Mouse (Mus musculus): Measurements from ENCODE around the gene Olfr109.

Olfr109 gene

DNA sequence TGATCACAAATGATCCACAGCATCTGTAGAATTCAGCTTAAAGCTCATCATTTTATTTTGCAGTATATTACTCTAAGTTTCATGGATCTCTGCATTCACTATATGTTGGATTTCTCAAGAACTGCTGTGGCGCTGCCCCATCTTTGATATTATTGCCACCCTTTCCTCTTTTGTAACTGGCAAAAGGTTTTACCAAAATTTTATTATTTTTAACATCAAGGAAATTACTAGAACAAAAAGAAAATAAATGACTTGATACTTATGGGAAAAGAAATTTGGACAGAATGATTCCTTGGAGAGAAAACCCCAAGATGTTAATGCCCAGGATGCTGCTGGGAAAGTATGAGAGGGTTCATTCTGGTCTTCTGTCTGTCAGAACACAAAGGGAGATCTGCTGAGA, at the start of gene Olfr109:
Gene Olfr109 (plus strand): TSS at position 301 of the 400 bp plus-strand sequence.
- no peak for DNase-seq (ENCODE audit: inconsistent ontology term)

DNA sequence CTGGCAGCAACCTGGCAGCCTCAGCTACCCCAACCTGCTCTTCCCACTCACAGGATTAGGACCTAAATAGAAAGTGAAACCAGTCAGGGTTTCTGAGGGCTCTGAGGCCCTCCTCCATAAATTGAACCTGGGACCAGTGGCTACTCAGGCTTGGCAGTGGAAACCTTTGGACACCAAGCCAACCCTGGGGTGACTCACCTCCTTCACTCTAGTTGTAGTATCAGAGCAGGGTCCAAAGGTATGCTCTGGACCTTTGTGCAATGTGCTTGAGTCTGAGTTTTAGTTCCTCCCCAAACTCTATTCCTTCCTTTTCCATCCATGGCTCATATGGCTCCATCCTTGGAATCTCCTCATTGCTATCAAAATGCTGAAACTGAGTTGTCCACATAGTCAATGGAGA, 45.3 kb upstream of the Olfr109 start:
- no peak for DNase-seq (ENCODE audit: inconsistent ontology term)

DNA sequence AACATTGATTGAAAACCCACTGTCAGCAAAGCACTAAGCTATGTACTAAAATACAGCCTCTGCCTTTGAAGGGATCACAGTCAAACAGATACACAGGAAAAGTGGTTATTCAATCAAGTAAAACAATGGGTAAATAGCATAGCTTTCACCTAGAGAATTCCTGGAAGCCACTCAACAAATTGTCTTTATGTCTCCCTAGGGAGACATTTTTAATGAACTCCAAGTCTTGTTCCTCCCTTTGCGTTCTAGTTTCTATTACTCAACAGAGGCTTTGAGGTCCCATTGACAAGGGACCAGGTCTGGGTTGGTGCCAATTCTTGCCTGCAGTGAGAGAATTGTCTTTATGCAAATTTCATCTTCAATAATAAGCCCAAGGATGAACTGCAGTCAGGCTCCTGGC, 13.5 kb upstream of the Olfr109 start, which contains the start of gene Olfr108:
Gene Olfr108 (plus strand): TSS at position 301 of the 400 bp plus-strand sequence.
- DNase-seq (ENCODE audit: inconsistent ontology term): no peak

DNA sequence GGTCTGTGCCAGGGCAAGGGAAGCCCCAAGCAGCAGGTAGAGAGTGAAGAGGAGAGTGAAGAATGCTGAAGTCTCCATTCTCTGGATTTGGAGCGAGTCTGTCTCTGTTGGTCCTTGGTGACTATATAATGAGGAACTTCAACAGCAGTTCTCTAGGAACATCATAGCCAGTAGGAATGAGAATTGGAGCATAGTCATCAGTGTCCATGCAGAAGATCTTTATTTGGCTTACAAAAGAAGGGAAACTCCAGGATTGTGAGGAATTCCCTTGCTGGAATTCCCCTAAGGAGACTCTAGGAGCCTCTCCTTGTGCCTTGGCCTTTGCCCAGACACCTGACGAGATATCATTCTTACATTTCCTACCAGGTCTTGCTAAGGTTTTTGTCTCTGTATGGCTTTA, 24.7 kb downstream of the Olfr109 start, which contains the start of gene H2-M2:
Gene H2-M2 (minus strand): TSS at position 101 of the 400 bp plus-strand sequence.
- DNase-seq (ENCODE audit: inconsistent ontology term): no peak

DNA sequence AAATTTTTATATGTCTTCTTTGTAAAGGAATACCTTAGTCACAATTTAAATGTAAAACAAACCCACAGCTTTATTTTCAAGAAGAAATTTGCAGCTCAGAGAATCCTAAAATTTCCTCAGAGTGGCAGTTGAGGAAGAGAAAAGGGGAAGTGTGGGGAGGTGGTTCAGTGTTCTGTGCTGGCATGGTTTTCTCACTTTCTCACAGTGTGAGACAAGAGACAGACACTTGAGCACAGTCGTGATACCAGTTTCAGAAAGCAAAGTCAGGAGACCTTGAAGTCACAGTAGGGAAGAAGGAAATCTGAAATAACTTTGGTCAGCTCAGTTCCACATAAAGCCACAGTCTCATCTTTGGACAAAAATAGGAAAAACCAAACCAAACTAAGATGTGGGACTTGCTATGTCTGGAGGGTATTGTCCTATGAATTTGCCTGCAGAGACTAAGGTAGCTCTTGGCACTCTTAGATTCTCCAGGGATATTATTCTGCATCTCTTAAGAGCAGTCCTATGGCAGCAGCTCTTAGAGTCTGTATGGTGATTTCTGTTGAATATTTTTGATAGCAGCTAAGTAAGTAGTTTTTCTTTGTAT, 33.3 kb downstream of the Olfr109 start, which contains the start of gene Olfr110:
Gene Olfr110 (plus strand): TSS at position 539 of the 589 bp plus-strand sequence.
- DNase-seq (ENCODE audit: inconsistent ontology term): no peak

DNA sequence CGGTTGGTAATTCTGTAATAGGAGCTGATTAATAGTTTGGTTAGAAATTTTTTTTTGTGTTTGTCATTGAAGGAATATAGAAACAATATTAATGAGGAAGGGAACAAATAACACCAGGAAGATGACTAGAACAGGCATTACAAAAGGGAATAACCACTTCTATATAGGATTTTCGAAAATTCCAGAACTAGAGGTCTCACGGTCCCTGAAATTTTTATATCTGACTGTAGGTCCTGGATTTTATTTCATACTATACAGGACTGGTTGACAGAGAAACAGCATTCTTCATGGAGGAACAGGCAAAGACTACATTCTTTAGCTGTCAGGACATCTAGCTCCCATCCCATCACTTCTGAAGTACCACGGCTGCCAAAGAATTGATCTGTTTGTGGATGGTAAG, 49.0 kb downstream of the Olfr109 start, which contains the start of gene Olfr111:
Gene Olfr111 (plus strand): TSS at position 301 of the 400 bp plus-strand sequence.
- no peak for DNase-seq (ENCODE audit: inconsistent ontology term)

All from Muller cell, postnatal 12 days (primary cell).